Mouse (Mus musculus) embryonic facial prominence, embryonic 14.5 days (tissue): ENCODE data around the gene Hmcn1. TPM values are rescaled to one million over a fixed set of nuclear protein-coding genes. Genes with fewer than 3 reads are reported as not detected.

Experiments
- ATAC-seq: fragments of 200-750 bp; cut with Nextera tagmentation; 2 replicates; pipeline ENCODE4 v1.8.0; 2017; ENCODE audit warnings: low read depth, moderate number of reproducible peaks, moderate TSS enrichment
- DNase-seq: peaks from one replicate; pipeline ENCODE4 v3.0.0-alpha.2; 2015; ENCODE audit warnings: low spot score
- H3K27ac ChIP-seq: fragments of 300-500 bp; sonication (generic); replicated peaks from 2 replicates; pipeline ENCODE4 v1.5.1; 2014; ENCODE audit warnings: low read depth, mild to moderate bottlenecking, low read length, moderate library complexity
- H3K27me3 ChIP-seq: fragments of 300-500 bp; sonication (generic); replicated peaks from 2 replicates; pipeline ENCODE4 v1.6.1; 2014; ENCODE audit warnings: low read length; ENCODE audit not compliant: control insufficient read depth, insufficient read depth
- H3K36me3 ChIP-seq: fragments of 300-500 bp; sonication (generic); 2 replicates; pipeline ENCODE4 v1.6.1; 2014; ENCODE audit warnings: low read length, mixed read lengths; ENCODE audit not compliant: control insufficient read depth, insufficient read depth
- H3K4me1 ChIP-seq: fragments of 300-500 bp; sonication (generic); 2 replicates; pipeline ENCODE4 v1.6.1; 2014; ENCODE audit warnings: antibody characterized with exemption, low read length; ENCODE audit not compliant: control insufficient read depth, insufficient read depth
- H3K4me2 ChIP-seq: fragments of 300-500 bp; sonication (generic); 2 replicates; pipeline ENCODE4 v1.6.1; 2014; ENCODE audit warnings: low read depth, mild to moderate bottlenecking, low read length, moderate library complexity, mixed read lengths
- H3K4me3 ChIP-seq: fragments of 300-500 bp; sonication (generic); 2 replicates; pipeline ENCODE4 v1.5.1; 2014; ENCODE audit warnings: low read depth, mild to moderate bottlenecking, low read length
- H3K9ac ChIP-seq: fragments of 300-500 bp; sonication (generic); 2 replicates; pipeline ENCODE4 v1.6.1; 2014; ENCODE audit warnings: low read depth, mild to moderate bottlenecking, low read length, moderate library complexity, mixed read lengths
- H3K9me3 ChIP-seq: fragments of 300-500 bp; sonication (generic); 2 replicates; pipeline ENCODE4 v1.6.1; 2016; ENCODE audit warnings: low read length; ENCODE audit not compliant: control insufficient read depth
- WGBS: fragments of 180-500 bp; shearing (Covaris S2); extraction: QIAGEN DNeasy Blood & Tissue Kit; methylation state at CpG from one replicate; pipeline ENCODE4 v1.1.7; 2014; 5-methylcytosine and 5-hydroxymethylcytosine counted together
- polyA plus RNA-seq: library from polyadenylated mRNA; unstranded; fragments of >200 nt; fragmentation: Nextera tagmentation; extraction: Ambion mirVana; gene quantifications from 2 replicates; pipeline ENCODE4 v1.2.1, GENCODE M21; 2014

Hmcn1 gene
- polyA plus RNA-seq, 1 experiment from 2014 or later: 30.7 TPM

DNA sequence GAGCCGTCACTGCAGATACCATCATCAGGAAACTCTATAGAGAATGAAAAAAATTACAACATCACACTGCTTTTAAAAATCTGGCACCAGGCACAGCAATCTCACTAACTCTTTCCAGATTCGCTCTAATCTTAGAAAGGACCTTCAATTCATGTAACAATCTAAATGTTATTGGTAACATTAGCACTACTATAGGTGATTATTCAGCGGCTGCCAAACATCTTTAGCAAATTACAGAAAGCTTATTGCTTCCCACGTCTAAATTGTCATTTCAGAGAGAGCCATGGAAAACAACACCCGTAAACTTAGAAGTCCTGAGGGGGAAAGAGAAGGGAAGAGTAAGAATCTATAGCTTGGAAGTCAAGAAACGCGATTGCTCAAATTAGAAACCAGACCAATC is 163.4 kb downstream of the Hmcn1 start:
- Histone ChIP-seq H3K36me3 (no peaks in the 10 kb centered on the region), H3K4me1 (no peaks in the 10 kb centered on the region), H3K4me2 (no peak overlapping the region), H3K27me3 (no peaks in the 10 kb centered on the region), H3K27ac (no peak overlapping the region; the same call in 1 of the 2 replicates), H3K4me3 (no peak overlapping the region), H3K9ac (no peak overlapping the region), H3K9me3 (no peaks in the 10 kb centered on the region)
- DNase-seq (peak; percentile 77), ATAC-seq (no peak)
- WGBS: 25% methylated on average over 7 of the region's 7 CpGs

DNA sequence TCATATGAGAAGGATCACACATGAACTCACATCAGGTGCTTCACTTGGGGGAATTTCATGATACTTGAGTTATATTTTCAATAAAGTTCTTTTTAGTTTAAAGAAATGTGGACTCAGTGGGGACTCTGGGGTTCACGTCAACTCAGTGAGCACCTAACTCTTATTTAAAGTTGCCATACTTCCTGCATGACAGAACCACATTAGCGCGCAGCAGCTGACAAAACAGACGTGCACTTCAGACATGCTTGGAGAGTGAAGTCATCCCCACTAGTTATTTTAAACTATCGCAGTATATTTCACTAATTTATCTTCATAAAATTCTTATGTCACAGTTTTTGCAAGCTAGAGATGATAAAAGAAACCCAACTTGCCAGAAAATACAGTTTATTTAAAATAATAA is 166.1 kb downstream of the Hmcn1 start:
- H3K36me3 ChIP-seq: no peaks in the 10 kb centered on the region
- WGBS: 57% methylated on average over 5 of the region's 5 CpGs
- no peak overlapping the region for H3K9ac ChIP-seq
- no peak overlapping the region for H3K4me3 ChIP-seq
- no peak overlapping the region for H3K4me2 ChIP-seq
- no peaks in the 10 kb centered on the region for H3K27me3 ChIP-seq
- H3K9me3 ChIP-seq: no peaks in the 10 kb centered on the region
- ATAC-seq (no peak), DNase-seq (peak; percentile 61)
- H3K27ac ChIP-seq: 0 out of 2 replicates have a peak overlapping the region, but pooled peaks have one; percentile 15
- H3K4me1 ChIP-seq: no peaks in the 10 kb centered on the region

DNA sequence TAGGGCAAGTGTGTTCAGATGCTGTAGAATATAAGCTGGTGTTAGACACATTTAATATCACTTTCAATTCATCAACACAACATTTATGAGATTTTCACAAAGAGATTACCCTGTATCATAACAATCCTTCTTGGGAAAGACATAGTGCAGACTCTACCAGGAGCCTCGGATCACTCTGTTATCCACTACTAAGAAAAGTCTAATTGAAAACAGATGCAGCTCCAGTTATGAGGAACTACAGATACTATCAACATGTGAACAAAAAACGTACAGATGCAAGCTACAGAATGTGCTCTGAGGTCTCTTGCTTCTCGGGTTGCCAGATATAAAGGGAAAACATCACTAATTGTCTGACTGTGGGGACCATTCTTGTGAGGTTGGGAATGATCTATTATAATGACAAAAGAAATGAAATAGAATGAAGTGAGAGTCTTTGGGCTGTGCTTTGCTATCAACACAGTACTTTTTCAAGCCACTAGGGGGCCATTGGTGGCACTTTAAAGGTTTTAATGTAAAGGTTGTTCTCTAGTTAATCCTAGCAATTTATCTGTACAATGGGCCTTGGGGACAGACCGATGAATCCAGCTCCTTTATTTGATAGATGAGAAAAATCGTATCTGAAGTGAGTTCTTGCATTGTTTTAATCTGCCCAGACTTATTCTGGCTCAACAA is 168.8 kb downstream of the Hmcn1 start:
- no peaks in the 10 kb centered on the region for H3K4me1 ChIP-seq
- no peak overlapping the region for H3K4me3 ChIP-seq
- H3K9me3 ChIP-seq: no peaks in the 10 kb centered on the region
- no peaks in the 10 kb centered on the region for H3K27me3 ChIP-seq
- no peak overlapping the region for H3K27ac ChIP-seq
- 44% methylated on average over 5 of the region's 5 CpGs for WGBS
- H3K36me3 ChIP-seq: no peaks in the 10 kb centered on the region
- no peak overlapping the region for H3K9ac ChIP-seq
- peak; percentile 84 for DNase-seq
- no peak overlapping the region for H3K4me2 ChIP-seq
- peak; percentile 81 for ATAC-seq

DNA sequence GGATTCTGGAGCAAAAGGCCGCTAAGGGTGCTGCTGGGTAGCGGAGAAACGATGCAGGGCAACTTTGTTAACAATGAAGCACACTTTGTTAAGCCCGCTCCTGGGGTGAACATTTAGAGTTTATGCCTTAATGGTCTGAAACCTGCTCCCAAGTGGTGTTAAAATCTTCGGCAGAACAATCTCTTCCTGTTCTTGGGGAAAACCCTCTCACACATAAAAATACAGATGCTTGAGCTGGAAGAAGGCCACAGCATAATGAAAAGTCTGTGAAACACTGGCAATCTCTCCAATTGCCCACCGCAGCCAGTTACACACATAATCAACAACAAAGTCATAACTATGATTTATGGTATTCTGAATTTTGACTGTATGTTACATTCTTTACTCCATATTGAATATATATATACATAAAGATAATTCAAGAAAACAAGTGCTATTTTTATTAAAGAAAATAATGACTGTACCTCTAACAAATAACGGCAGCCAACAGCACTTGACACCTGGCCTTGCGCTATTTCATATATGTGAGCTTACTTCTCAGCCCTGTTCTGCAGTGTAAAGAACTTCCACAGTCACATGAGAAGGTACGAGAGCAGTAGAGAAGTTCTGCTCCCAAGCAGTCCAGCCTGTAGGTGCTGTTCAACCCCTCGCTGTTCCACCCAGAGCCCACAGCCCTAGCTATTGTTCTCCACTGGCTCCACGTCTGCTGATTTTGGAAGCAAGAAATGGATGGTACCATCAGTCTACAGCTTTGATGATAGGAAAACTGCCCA is 177.0 kb downstream of the Hmcn1 start:
- no peak overlapping the region for H3K27ac ChIP-seq
- H3K9ac ChIP-seq: no peak overlapping the region
- no peak overlapping the region for H3K4me3 ChIP-seq
- H3K4me1 ChIP-seq: no peaks in the 10 kb centered on the region; the same call in 1 of the 2 replicates
- DNase-seq (no peak), ATAC-seq (no peak)
- no peaks in the 10 kb centered on the region for H3K27me3 ChIP-seq
- H3K9me3 ChIP-seq: no peaks in the 10 kb centered on the region
- H3K36me3 ChIP-seq: no peaks in the 10 kb centered on the region
- 83% methylated on average over 11 of the region's 11 CpGs for WGBS
- H3K4me2 ChIP-seq: no peak overlapping the region

DNA sequence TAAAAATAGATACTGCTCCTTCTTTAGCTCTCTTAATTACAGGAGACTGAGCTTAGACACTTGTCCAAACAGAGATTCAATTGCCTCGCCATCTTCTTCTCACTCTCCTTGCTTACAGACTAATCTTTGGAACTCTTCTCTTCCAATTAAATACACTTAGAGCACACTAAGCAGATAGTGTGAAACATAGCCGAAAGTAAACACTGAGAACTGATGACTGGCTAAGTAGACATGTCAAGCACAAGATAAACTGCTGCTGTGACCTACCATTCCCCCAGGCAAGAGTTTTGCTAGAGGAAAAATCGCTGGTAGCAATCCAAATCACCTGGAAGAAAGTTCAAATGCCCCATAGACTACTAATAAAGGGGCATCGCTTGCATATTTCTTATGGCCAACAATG is 178.3 kb downstream of the Hmcn1 start:
- no peak overlapping the region for H3K4me2 ChIP-seq
- no peak overlapping the region for H3K27ac ChIP-seq
- H3K9me3 ChIP-seq: no peaks in the 10 kb centered on the region
- 62% methylated on average over 4 of the region's 4 CpGs for WGBS
- DNase-seq: no peak
- H3K4me1 ChIP-seq: no peaks in the 10 kb centered on the region; the same call in 1 of the 2 replicates
- H3K27me3 ChIP-seq: no peaks in the 10 kb centered on the region
- H3K36me3 ChIP-seq: no peaks in the 10 kb centered on the region
- no peak overlapping the region for H3K9ac ChIP-seq
- ATAC-seq: no peak
- no peak overlapping the region for H3K4me3 ChIP-seq

DNA sequence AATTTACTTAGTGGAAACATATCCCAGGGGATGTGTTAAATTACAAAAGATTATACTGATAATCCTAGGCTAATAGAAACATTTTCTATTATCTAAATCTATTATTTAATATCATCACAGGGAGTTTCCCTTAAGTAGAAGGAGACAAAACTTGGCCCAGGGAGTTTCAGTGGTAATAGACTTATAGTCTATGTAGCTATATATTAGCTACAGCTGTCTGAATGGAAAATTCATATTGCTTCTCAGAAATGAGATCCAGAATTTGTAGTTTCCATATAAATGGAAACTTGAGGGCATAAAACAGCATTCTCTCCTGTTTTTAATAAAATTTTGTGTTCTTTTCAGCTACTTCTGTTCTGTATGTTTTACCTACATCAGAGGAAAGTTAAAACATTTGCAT is 179.9 kb downstream of the Hmcn1 start:
- Histone ChIP-seq H3K27ac (no peak overlapping the region), H3K4me3 (no peak overlapping the region), H3K27me3 (no peaks in the 10 kb centered on the region), H3K36me3 (0 out of 2 replicates have a peak, but pooled peaks cover 3% of the 10 kb centered on the region), H3K9me3 (no peaks in the 10 kb centered on the region), H3K9ac (no peak overlapping the region), H3K4me1 (no peaks in the 10 kb centered on the region; the same call in 1 of the 2 replicates), H3K4me2 (no peak overlapping the region)
- ATAC-seq (no peak), DNase-seq (peak; percentile 63)

DNA sequence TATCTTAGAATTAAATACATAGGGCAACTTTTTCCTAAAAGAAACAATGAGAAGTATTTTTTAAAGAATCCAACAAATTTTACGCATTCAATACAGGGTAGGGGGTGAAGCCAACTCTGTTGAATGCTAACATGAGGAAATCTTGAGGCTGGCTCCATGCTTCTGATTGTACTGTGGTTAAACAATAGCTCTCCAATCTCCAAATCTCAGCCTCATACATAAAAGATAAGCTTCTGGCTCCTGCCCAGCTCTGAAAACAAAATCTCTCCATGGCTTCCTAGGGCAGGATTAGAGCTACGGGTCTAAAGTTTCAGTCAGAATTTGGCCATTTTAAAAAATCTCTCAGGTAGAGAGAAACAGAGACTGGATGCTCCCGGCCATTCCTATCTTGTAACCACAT is 186.4 kb downstream of the Hmcn1 start:
- no peak for ATAC-seq

DNA sequence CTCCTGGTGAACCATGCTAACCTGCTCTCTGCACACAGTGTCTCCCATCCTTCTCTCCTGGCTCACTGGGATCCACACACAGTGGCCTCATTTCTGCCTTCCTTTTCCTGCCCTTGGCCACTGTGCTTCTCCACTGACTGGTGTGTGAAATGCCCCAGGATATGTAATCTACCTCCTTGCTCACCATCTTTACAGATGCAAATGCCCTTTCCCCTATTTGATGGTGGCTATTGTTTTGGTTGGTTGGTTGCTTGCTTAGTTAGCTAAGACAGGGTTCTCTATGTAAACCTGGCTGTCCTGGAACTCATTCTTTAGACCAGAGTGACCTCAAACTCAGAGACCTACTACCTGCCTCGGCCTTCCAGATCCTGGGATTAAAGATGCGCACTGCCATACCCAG is 187.8 kb downstream of the Hmcn1 start:
- Histone ChIP-seq H3K9ac (no peak overlapping the region), H3K4me3 (no peak overlapping the region), H3K4me1 (no peaks in the 10 kb centered on the region), H3K27me3 (no peaks in the 10 kb centered on the region), H3K9me3 (no peaks in the 10 kb centered on the region), H3K27ac (no peak overlapping the region), H3K36me3 (0 out of 2 replicates have a peak, but pooled peaks cover 14% of the 10 kb centered on the region), H3K4me2 (no peak overlapping the region)
- 85% methylated on average over 2 of the region's 2 CpGs for WGBS
- DNase-seq (no peak), ATAC-seq (no peak)

More for the DNA sequence above, 186.4 kb downstream of the Hmcn1 start:
- Histone ChIP-seq H3K4me2 (no peak overlapping the region), H3K4me1 (no peaks in the 10 kb centered on the region), H3K4me3 (no peak overlapping the region), H3K27me3 (no peaks in the 10 kb centered on the region), H3K36me3 (0 out of 2 replicates have a peak, but pooled peaks cover 11% of the 10 kb centered on the region), H3K9ac (no peak overlapping the region), H3K9me3 (no peaks in the 10 kb centered on the region), H3K27ac (no peak overlapping the region)
- DNase-seq: peak; percentile 30
- 67% methylated on average over 3 of the region's 3 CpGs for WGBS
